Mouse (Mus musculus) liver, embryonic 14.5 days (tissue): ENCODE measurements around the gene Prss56. TPM values are rescaled to one million over a fixed set of nuclear protein-coding genes. Genes with fewer than 3 reads are reported as not detected.

Experiments used
- ATAC-seq: fragments of 200-750 bp; cut with Nextera tagmentation; 2 replicates; pipeline ENCODE4 v1.8.0; 2017; ENCODE audit warnings: moderate number of reproducible peaks, mild to moderate bottlenecking, moderate library complexity; ENCODE audit not compliant: insufficient read depth
- DNase-seq, 3 experiments: peaks; one replicate each; pipeline ENCODE4 v3.0.0-alpha.2; 2012 to 2013; ENCODE audit warnings: low read depth in 3 of 3, low spot score in 3 of 3
- H3K27ac ChIP-seq: fragments of 300-500 bp; sonication (generic); 2 replicates; pipeline ENCODE4 v1.5.1; 2014; ENCODE audit warnings: moderate library complexity, mild to moderate bottlenecking, control low read depth, inconsistent platforms
- H3K27me3 ChIP-seq: fragments of 300-500 bp; sonication (generic); 2 replicates; pipeline ENCODE4 v1.6.1; 2014; ENCODE audit warnings: mild to moderate bottlenecking, low read length, moderate library complexity; ENCODE audit not compliant: control insufficient read depth, insufficient read depth
- H3K36me3 ChIP-seq: fragments of 300-500 bp; sonication (generic); replicated peaks from 2 replicates; pipeline ENCODE4 v1.6.1; 2014; ENCODE audit warnings: low read depth; ENCODE audit not compliant: control insufficient read depth, insufficient read depth
- H3K4me1 ChIP-seq, 2 experiments: fragments of 200-500 bp in 1 of 2; fragments of 300-500 bp in 1 of 2; sonication (generic) in 1 of 2; replicated peaks; 2 replicates each; pipeline ENCODE4 v1.6.1; 2012 to 2014; ENCODE audit warnings: antibody characterized with exemption in 1 of 2, inconsistent platforms in 1 of 2, low read length in 1 of 2; ENCODE audit not compliant: control insufficient read depth in 2 of 2, insufficient read depth in 2 of 2
- H3K4me2 ChIP-seq: fragments of 300-500 bp; sonication (generic); 2 replicates; pipeline ENCODE4 v1.6.1; 2014; ENCODE audit warnings: low read depth, mild to moderate bottlenecking, control low read depth, moderate library complexity
- H3K4me3 ChIP-seq, 2 experiments: fragments of 200-500 bp in 1 of 2; fragments of 300-500 bp in 1 of 2; sonication (generic) in 1 of 2; 2 replicates each; pipeline ENCODE4 v1.5.1; 2012 to 2014; ENCODE audit warnings: low read depth in 2 of 2, low read length in 2 of 2, mild to moderate bottlenecking in 2 of 2, control low read depth in 1 of 2, inconsistent platforms in 1 of 2, moderate library complexity in 1 of 2; ENCODE audit not compliant: insufficient read depth in 1 of 2
- H3K9ac ChIP-seq: fragments of 300-500 bp; sonication (generic); replicated peaks from 2 replicates; pipeline ENCODE4 v1.6.1; 2014; ENCODE audit warnings: mild to moderate bottlenecking, control low read depth, moderate library complexity
- H3K9me3 ChIP-seq: fragments of 300-500 bp; sonication (generic); 2 replicates; pipeline ENCODE4 v1.6.1; 2016; ENCODE audit warnings: low read length, mixed read lengths; ENCODE audit not compliant: control insufficient read depth
- CTCF ChIP-seq: IDR thresholded peaks from 2 replicates; pipeline ENCODE4 v1.5.1; 2016; ENCODE audit warnings: antibody characterized with exemption, low read depth, control low read depth
- EP300 ChIP-seq: IDR thresholded peaks from 2 replicates; pipeline ENCODE4 v1.6.1; 2016; ENCODE audit warnings: antibody characterized with exemption, low read depth
- WGBS: fragments of 180-500 bp; shearing (Covaris S2); extraction: QIAGEN DNeasy Blood & Tissue Kit; methylation state at CpG from one replicate; pipeline ENCODE4 v1.1.7; 2014; ENCODE audit not compliant: insufficient replicate concordance; 5-methylcytosine and 5-hydroxymethylcytosine counted together
- polyA plus RNA-seq, 2 experiments: library from polyadenylated mRNA; depleted of rRNA in 1 of 2; stranded (reverse) in 1 of 2; unstranded in 1 of 2; fragments of >200 nt; fragmentation: Nextera tagmentation in 1 of 2; extraction: Ambion mirVana in 1 of 2; gene quantifications; 2 replicates each; pipeline versions ENCODE4 v1.2.1 to v1.2.3; 2012 to 2014

Gene Prss56
- polyA plus RNA-seq, 2 experiments, result not detected

DNA sequence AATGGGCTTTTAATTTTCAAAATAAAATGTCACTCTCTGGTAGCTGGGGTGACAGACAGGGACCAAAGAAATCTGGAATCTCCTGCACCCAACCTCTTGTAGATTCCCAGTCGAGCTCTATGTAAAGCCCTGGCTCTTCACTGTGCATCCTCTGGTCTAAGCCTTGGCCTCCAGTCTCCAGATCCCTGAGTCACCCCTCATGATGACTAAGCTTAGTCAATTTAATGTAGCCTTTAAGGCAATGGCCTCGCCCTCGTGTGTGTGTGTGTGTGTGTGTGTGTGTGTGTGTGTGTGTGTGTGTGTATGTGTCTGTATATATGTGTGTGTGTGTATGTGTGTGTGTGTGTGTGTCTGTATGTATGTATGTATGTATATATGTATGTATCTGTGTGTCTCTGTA is 23.7 kb upstream of the Prss56 start:
- 48% methylated on average over 3 of the region's 3 CpGs for WGBS
- ATAC-seq, result no peak

DNA sequence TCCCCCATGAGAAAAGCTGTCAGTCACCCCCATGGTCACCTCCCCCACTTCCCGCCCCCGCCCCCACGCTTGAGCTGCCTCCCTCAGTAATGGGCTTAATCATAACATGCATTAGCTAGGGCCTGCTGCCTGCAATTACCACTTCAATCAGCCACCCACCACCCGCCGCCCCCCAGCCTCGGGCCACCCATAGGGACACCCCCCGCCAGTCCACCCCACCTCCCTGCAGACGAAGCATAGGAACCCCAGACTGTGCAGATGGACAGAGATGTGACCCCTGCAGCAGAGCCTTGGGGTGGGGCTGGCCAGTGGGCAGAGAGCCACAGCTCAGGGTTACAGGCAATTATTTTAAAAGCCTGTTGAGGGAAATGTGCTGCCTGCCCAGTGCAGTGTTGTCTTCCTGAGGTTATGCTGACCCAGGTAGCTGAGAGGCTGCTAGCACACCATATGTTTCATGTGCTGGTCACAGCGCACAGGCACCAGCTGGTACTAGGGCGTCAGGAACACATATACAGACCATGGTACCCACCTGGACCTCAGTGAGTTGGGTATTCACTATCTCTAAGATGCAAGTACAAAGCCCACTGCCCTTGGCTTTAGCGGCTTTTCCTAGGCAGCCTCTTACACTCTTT is 18.8 kb upstream of the Prss56 start:
- ATAC-seq (no peak), DNase-seq (no peak)
- Histone ChIP-seq H3K36me3 (no peaks in the 10 kb centered on the region), H3K4me2 (no peak overlapping the region), H3K9ac (no peak overlapping the region), H3K27me3 (no peaks in the 10 kb centered on the region; the same call in 1 of the 2 replicates), H3K27ac (no peak overlapping the region), H3K9me3 (no peaks in the 10 kb centered on the region), H3K4me3 (no peak overlapping the region), H3K4me1 (no peaks in the 10 kb centered on the region)
- no peak for TF ChIP-seq CTCF
- no peak for TF ChIP-seq EP300
- 26% methylated on average over 11 of the region's 11 CpGs for WGBS

More for the DNA sequence above, 23.7 kb upstream of the Prss56 start:
- no peak for DNase-seq
- TF ChIP-seq EP300 (no peak), CTCF (no peak)
- Histone ChIP-seq H3K27me3 (peaks cover 37% of the 10 kb centered on the region), H3K27ac (no peak overlapping the region), H3K36me3 (no peaks in the 10 kb centered on the region), H3K9ac (no peak overlapping the region), H3K4me3 (no peak overlapping the region), H3K4me2 (no peak overlapping the region), H3K4me1 (no peaks in the 10 kb centered on the region), H3K9me3 (no peaks in the 10 kb centered on the region)

- no peaks in the 10 kb centered on the region; the same call in 1 of the 2 replicates for H3K27me3 ChIP-seq
- no peaks in the 10 kb centered on the region for H3K9me3 ChIP-seq
- 42% methylated on average over 9 of the region's 9 CpGs for WGBS
- TF ChIP-seq CTCF (no peak), EP300 (no peak)
- H3K4me2 ChIP-seq, result no peak overlapping the region
- no peak for DNase-seq
- H3K36me3 ChIP-seq, result no peaks in the 10 kb centered on the region
- no peak overlapping the region for H3K4me3 ChIP-seq
- no peaks in the 10 kb centered on the region for H3K4me1 ChIP-seq
- H3K27ac ChIP-seq, result no peak overlapping the region
- ATAC-seq, result no peak
- H3K9ac ChIP-seq, result no peak overlapping the region
Observed at GRCm38 (mm10) chr1:87164796-87165184, 18.3 kb upstream of the Prss56 start.

DNA sequence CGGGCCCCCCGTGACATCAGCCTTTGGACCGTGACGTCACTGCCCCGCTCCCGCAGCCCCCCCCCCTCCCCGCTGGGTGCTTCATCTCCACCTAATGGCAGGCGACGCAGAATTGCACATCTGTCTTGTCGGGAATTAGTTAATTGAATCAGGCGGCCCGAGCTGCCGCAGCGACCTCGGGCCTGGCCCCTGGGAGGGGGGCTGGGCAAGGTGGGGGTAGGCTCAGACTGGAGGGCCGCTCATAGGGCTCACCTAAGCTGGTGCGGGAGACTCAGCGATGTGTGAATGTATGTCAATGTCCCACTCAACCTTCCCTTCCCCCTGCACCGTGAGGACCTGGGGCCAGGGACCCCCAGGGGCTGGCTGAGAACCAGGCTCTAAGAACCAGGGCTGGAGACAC is 12.7 kb upstream of the Prss56 start:
- Histone ChIP-seq H3K4me3 (no peak overlapping the region), H3K4me2 (no peak overlapping the region), H3K9ac (no peak overlapping the region), H3K36me3 (no peaks in the 10 kb centered on the region), H3K27me3 (peaks cover 12% of the 10 kb centered on the region), H3K27ac (no peak overlapping the region), H3K9me3 (no peaks in the 10 kb centered on the region), H3K4me1 (no peaks in the 10 kb centered on the region)
- 22% methylated on average over 19 of the region's 19 CpGs for WGBS
- TF ChIP-seq EP300 (no peak), CTCF (no peak)
- DNase-seq (no peak), ATAC-seq (no peak)

GRCm38 (mm10) chr1:87171312-87171711 is 11.8 kb upstream of the Prss56 start:
- no peaks in the 10 kb centered on the region for H3K9me3 ChIP-seq
- peaks cover 12% of the 10 kb centered on the region for H3K27me3 ChIP-seq
- H3K36me3 ChIP-seq, result no peaks in the 10 kb centered on the region
- TF ChIP-seq CTCF, result no peak
- TF ChIP-seq EP300, result no peak
- no peaks in the 10 kb centered on the region for H3K4me1 ChIP-seq
- DNase-seq, result no peak
- ATAC-seq, result no peak
- no peak overlapping the region for H3K4me3 ChIP-seq
- WGBS, result 29% methylated on average over 1 of the region's 1 CpGs
- no peak overlapping the region for H3K9ac ChIP-seq
- H3K4me2 ChIP-seq, result no peak overlapping the region
- no peak overlapping the region for H3K27ac ChIP-seq
